Mouse (Mus musculus) cerebellum, adult 2 months (tissue): ENCODE results near the gene Cgref1.

Experiments
- CTCF ChIP-seq: fragments of 200-500 bp; IDR thresholded peaks from 2 replicates; pipeline ENCODE4 v1.5.1; 2011; ENCODE audit warnings: low read depth, mild to moderate bottlenecking, control low read depth, low read length, moderate library complexity, borderline replicate concordance; ENCODE audit not compliant: insufficient read depth
- POLR2A ChIP-seq: fragments of 200-500 bp; IDR thresholded peaks from 2 replicates; pipeline ENCODE4 v1.6.1; 2011; ENCODE audit warnings: low read length, control low read depth, borderline replicate concordance; ENCODE audit not compliant: insufficient read depth

GRCm38 (mm10) chr5:30994074-30994473 is 48.7 kb upstream of the Cgref1 start:
- TF ChIP-seq CTCF (no peak), POLR2A (no peak)
